Mouse (Mus musculus) lung, postnatal 0 days (tissue): ENCODE measurements around the gene Ntrk3.

Experiments
- CTCF ChIP-seq: IDR thresholded peaks from 2 replicates; pipeline ENCODE4 v1.5.1; 2016; ENCODE audit warnings: antibody characterized with exemption, mild to moderate bottlenecking
- EP300 ChIP-seq: IDR thresholded peaks from 2 replicates; pipeline ENCODE4 v1.6.1; 2016; ENCODE audit warnings: antibody characterized with exemption, mild to moderate bottlenecking, control low read depth

DNA sequence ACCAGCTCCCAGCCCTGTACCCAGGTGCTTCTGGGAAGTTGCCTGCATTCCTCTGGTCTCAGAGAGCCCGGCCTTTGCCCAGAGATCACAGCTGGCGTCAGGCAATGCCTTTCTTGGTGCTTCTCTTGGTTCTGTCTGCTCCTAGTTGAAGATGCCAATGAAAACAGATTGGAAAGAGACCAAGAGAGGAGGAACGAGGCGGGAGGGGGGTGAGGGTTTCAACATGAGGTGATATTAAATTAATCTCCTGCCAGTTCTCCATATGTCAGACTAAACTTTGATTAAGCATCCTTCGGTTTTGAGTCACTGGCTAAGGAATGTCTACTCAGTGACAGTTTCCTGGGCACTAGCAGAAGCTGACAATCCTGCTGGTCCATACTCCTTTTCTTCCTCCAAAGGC lies 141.3 kb downstream of the Ntrk3 start:
- TF ChIP-seq CTCF (no peak), EP300 (no peak)
